Mouse (Mus musculus) embryonic facial prominence, embryonic 12.5 days (tissue): ENCODE measurements around the gene Nr2c1. TPM values are rescaled to one million over a fixed set of nuclear protein-coding genes. Genes with fewer than 3 reads are reported as not detected.

Experiments
- ATAC-seq: fragments of 200-750 bp; cut with Nextera tagmentation; 2 replicates; pipeline ENCODE4 v1.8.0; 2017; ENCODE audit not compliant: insufficient number of reproducible peaks, insufficient read depth, low FRiP score, low TSS enrichment
- H3K27ac ChIP-seq: fragments of 300-500 bp; sonication (generic); 2 replicates; pipeline ENCODE4 v1.5.1; 2016; ENCODE audit warnings: mild to moderate bottlenecking
- H3K27me3 ChIP-seq: fragments of 300-500 bp; sonication (generic); 2 replicates; pipeline ENCODE4 v1.6.1; 2016; ENCODE audit warnings: mild to moderate bottlenecking, moderate library complexity
- H3K36me3 ChIP-seq: fragments of 300-500 bp; sonication (generic); 2 replicates; pipeline ENCODE4 v1.6.1; 2016; ENCODE audit warnings: mild to moderate bottlenecking
- H3K4me1 ChIP-seq: fragments of 300-500 bp; sonication (generic); 2 replicates; pipeline ENCODE4 v1.6.1; 2016
- H3K4me2 ChIP-seq: fragments of 300-500 bp; sonication (generic); replicated peaks from 2 replicates; pipeline ENCODE4 v1.6.1; 2016; ENCODE audit warnings: mild to moderate bottlenecking, moderate library complexity
- H3K4me3 ChIP-seq: fragments of 300-500 bp; sonication (generic); 2 replicates; pipeline ENCODE4 v1.5.1; 2016; ENCODE audit warnings: mild to moderate bottlenecking
- H3K9ac ChIP-seq: fragments of 300-500 bp; sonication (generic); 2 replicates; pipeline ENCODE4 v1.6.1; 2016; ENCODE audit warnings: mild to moderate bottlenecking, moderate library complexity
- H3K9me3 ChIP-seq: fragments of 300-500 bp; sonication (generic); 2 replicates; pipeline ENCODE4 v1.6.1; 2016; ENCODE audit warnings: mild to moderate bottlenecking, moderate library complexity
- WGBS: fragments of 180-500 bp; shearing (Covaris S2); methylation state at CpG from one replicate; pipeline ENCODE4 v1.1.7; 2016; 5-methylcytosine and 5-hydroxymethylcytosine counted together
- polyA plus RNA-seq: library from polyadenylated mRNA; unstranded; fragments of >200 nt; fragmentation: Nextera tagmentation; extraction: Ambion mirVana; gene quantifications from 2 replicates; pipeline ENCODE4 v1.2.1, GENCODE M21; 2016

Gene Nr2c1
- polyA plus RNA-seq, 1 experiment from 2014 or later = 10.9 TPM

DNA sequence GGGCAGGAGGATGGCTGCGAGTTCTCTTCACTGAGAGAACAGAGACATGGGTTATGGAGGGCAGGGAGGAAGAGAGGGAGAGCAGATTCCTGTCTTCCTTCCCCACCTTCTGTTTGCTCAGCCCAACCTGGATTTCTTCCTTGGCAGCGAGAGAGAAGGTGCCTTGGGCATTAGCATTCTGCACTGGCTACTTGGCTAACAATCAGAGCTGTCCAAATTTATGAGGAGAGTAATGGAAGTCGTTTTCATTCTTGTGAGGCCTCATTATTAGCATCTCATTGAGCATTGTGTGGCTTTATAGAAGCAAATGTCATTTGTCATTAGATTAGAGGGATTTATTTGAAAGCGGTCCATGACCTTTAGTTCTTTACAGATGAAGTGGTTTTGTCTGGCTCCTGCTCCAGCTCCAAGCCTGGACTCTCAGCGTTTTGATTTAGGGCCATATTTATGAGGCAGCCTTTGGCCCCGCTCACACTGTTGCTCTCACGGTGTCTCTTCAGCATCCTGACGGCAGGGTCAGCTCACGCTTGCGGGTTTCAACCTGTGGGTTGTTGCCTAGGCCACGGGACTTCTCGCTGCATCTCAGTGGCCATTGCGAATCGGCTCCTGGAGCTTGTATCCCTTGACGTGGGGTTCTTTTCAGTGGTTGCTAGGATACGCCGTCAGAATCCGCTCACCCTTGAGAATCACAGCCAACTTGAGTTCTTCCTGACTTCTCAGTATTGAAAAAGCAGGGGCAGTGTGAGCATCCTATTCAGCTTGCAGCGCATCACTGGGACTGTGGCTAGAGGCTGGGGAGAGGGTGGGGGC is 82.6 kb downstream of the Nr2c1 start:
- Histone ChIP-seq H3K36me3 (no peaks in the 10 kb centered on the region), H3K9me3 (no peaks in the 10 kb centered on the region), H3K4me2 (no peak overlapping the region), H3K27me3 (no peaks in the 10 kb centered on the region), H3K4me3 (no peak overlapping the region), H3K4me1 (no peaks in the 10 kb centered on the region), H3K9ac (no peak overlapping the region), H3K27ac (no peak overlapping the region)
- WGBS = 65% methylated on average over 19 of the region's 19 CpGs
- ATAC-seq = no peak

DNA sequence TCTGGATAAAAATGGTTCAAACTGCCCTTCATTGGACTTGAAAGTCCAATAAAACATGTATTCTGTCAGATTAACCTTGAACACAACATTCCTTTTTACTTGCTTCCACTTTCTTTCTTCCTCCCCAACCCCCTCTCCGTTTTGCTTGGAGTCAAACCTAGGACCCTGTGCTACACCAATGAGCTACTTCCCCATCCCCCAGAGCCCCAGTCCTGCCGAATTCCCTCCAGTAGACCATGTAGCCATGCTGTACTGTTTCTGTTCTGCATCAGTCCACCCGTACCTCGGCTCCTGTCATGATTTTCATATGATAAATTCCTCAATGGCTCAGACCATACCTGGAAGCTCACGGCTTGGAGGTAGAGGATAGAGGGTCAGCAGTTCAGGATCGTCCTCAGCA is 83.2 kb downstream of the Nr2c1 start:
- Histone ChIP-seq H3K36me3 (no peaks in the 10 kb centered on the region), H3K27ac (no peak overlapping the region), H3K4me2 (no peak overlapping the region), H3K9me3 (no peaks in the 10 kb centered on the region), H3K9ac (no peak overlapping the region), H3K4me3 (no peak overlapping the region), H3K27me3 (no peaks in the 10 kb centered on the region), H3K4me1 (no peaks in the 10 kb centered on the region)
- 85% methylated on average over 6 of the region's 6 CpGs for WGBS
- ATAC-seq = no peak

GRCm38 (mm10) chr10:94235200-94235599 is 87.4 kb downstream of the Nr2c1 start:
- no peak for ATAC-seq
- H3K27me3 ChIP-seq = no peaks in the 10 kb centered on the region
- no peak overlapping the region for H3K9ac ChIP-seq
- H3K36me3 ChIP-seq = no peaks in the 10 kb centered on the region
- no peak overlapping the region for H3K4me3 ChIP-seq
- H3K4me1 ChIP-seq = no peaks in the 10 kb centered on the region
- no peaks in the 10 kb centered on the region for H3K9me3 ChIP-seq
- H3K4me2 ChIP-seq = no peak overlapping the region
- 63% methylated on average over 4 of the region's 4 CpGs for WGBS
- H3K27ac ChIP-seq = no peak overlapping the region

DNA sequence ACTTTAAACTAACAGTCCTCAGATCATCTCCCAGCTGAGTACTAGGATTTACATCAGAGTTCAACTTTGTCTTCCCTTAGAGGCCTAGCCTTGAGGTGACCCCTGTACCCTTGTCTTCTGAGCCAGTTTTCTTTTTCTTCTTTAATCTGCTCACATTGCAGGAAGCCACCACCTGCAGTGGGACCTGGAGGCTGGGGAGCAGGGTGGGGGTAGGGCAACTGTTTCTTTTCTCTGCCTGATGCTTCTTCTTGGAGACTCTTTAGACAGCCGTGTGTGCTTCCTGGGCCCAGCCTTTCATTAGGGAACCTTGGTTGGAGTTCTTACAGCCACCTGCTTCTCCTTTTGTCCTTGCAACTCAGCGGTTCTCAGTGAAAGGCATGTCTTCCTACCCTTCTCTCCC is 93.5 kb downstream of the Nr2c1 start:
- no peak overlapping the region for H3K27ac ChIP-seq
- no peaks in the 10 kb centered on the region for H3K9me3 ChIP-seq
- no peaks in the 10 kb centered on the region for H3K27me3 ChIP-seq
- H3K4me3 ChIP-seq = no peak overlapping the region
- no peak overlapping the region for H3K4me2 ChIP-seq
- 57% methylated on average over 2 of the region's 2 CpGs for WGBS
- no peaks in the 10 kb centered on the region for H3K4me1 ChIP-seq
- ATAC-seq = no peak
- no peak overlapping the region for H3K9ac ChIP-seq
- no peaks in the 10 kb centered on the region for H3K36me3 ChIP-seq

Other genes starting within 250 kb of the Nr2c1 start
- gene Vezt, start 112.2 kb upstream of the Nr2c1 start, polyA plus RNA-seq = 35.8 and 37.6 TPM in 2 replicates
- 4.0 and 4.3 TPM in 2 replicates for gene Fgd6, start 112.0 kb upstream of the Nr2c1 start, polyA plus RNA-seq
- 402 and 410 TPM in 2 replicates for gene Ndufa12, start 50.7 kb downstream of the Nr2c1 start, polyA plus RNA-seq
- gene Gm4792, start 150.7 kb downstream of the Nr2c1 start, polyA plus RNA-seq = not detected in 2 replicates
- 7.2 and 7.3 TPM in 2 replicates for gene Tmcc3, start 163.9 kb downstream of the Nr2c1 start, polyA plus RNA-seq